Mouse (Mus musculus): ENCODE results near the gene Mark4. TPM values are rescaled to one million over a fixed set of nuclear protein-coding genes. Genes with fewer than 3 reads are reported as not detected.

The Mark4 gene
- polyA plus RNA-seq, 1 experiment from 2014 or later, result 7.6 TPM

- no peak for ATAC-seq (replicated peaks; ENCODE audit: insufficient number of reproducible peaks, insufficient read depth, low FRiP score, low read depth)
- no peak overlapping the region for H3K27ac ChIP-seq
- no peaks in the 10 kb centered on the region for H3K36me3 ChIP-seq
- no peak overlapping the region for H3K9ac ChIP-seq
- H3K4me3 ChIP-seq, result no peak overlapping the region
- H3K4me1 ChIP-seq (replicated peaks), result peaks cover 24% of the 10 kb centered on the region
- H3K27me3 ChIP-seq, result peaks cover 18% of the 10 kb centered on the region
- no peaks in the 10 kb centered on the region for H3K9me3 ChIP-seq (replicated peaks)
- 73% methylated on average over 25 of the region's 25 CpGs for WGBS
- H3K4me2 ChIP-seq, result no peak overlapping the region
Observed at GRCm38 (mm10) chr7:19494751-19495474, 36.3 kb upstream of the Mark4 start.

- no peaks in the 10 kb centered on the region for H3K9me3 ChIP-seq (replicated peaks)
- 0 out of 2 replicates have a peak overlapping the region, but pooled peaks have one; percentile 21 for H3K27ac ChIP-seq
- H3K4me2 ChIP-seq, result peak overlapping the region; percentile 72
- peaks cover 47% of the 10 kb centered on the region for H3K27me3 ChIP-seq
- H3K4me1 ChIP-seq (replicated peaks), result peaks cover 29% of the 10 kb centered on the region
- 3% methylated on average over 26 of the region's 26 CpGs for WGBS
- no peak for ATAC-seq (replicated peaks; ENCODE audit: insufficient number of reproducible peaks, insufficient read depth, low FRiP score, low read depth)
- H3K4me3 ChIP-seq, result peak overlapping the region; percentile 43
- peak overlapping the region; percentile 53 for H3K9ac ChIP-seq
- no peaks in the 10 kb centered on the region for H3K36me3 ChIP-seq
Observed at GRCm38 (mm10) chr7:19491731-19492130, 33.1 kb upstream of the Mark4 start.

DNA sequence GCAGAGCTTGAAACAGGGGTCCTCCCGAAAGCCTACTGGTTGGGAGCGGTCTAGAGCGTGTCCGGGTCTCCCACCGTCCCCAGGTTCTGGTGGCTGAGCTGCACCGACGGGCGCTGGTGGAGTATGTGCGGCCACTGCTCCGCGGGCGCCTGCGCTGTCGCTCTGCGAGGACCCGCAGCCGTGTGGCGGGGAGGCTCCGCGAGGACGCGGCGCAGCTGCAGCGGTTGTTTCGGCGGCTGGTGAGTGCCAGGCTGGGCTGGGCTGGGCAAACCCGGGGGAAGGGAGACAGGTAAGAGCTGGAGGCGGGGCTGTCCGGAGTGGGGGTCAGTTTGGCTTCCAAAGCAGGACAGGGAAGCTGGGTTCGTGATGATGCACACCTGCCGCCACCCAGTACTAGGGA lies 30.9 kb upstream of the Mark4 start:
- peak overlapping the region; percentile 36 for H3K4me2 ChIP-seq
- H3K27ac ChIP-seq, result no peak overlapping the region
- peaks cover 18% of the 10 kb centered on the region for H3K4me1 ChIP-seq (replicated peaks)
- H3K36me3 ChIP-seq, result no peaks in the 10 kb centered on the region
- H3K9ac ChIP-seq, result no peak overlapping the region
- H3K27me3 ChIP-seq, result peaks cover 50% of the 10 kb centered on the region
- WGBS, result 22% methylated on average over 31 of the region's 31 CpGs
- no peak; the same call in 1 of the 2 replicates for ATAC-seq (replicated peaks; ENCODE audit: insufficient number of reproducible peaks, insufficient read depth, low FRiP score, low read depth)
- peak overlapping the region; percentile 26 for H3K4me3 ChIP-seq
- H3K9me3 ChIP-seq (replicated peaks), result no peaks in the 10 kb centered on the region

DNA sequence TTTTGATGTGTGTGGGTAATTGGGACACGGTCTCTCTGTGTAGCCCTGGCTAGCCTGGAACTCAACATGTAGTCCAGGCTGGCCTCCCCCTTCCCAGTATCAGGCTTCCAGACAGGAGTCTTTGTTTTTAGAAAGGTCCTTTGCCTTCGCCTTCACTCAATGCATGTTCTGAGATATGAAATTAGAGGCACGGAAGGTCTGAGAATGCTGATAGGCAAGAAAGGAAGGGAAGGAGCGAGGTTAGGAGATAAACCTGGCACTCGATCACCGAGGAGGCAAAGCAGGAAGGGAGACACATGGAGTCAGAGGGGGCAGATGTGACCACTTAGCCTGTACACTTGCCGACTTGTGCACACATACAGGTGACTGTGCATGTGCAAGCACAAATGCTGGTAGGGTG lies 27.9 kb upstream of the Mark4 start:
- no peak for ATAC-seq (replicated peaks; ENCODE audit: insufficient number of reproducible peaks, insufficient read depth, low FRiP score, low read depth)
- peaks cover 47% of the 10 kb centered on the region for H3K27me3 ChIP-seq

DNA sequence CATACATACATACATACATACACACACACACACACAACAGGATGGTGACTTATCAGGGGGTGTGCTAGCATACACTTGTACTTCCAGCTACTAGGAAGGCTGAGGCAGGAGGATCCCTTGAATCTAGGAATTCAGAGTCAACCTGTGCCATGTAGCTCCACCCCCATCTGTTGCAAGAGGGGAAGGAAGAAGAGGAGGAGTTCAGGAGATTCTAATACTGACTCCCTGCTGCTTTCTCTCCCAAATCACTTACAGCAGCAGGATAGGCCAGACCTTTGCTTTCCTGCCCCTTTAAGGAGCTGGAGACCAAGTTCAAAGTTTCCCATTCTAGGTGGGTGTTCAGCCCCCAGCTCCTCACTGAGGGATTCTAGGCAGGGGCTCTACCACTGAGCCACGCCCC lies 26.9 kb upstream of the Mark4 start:
- peaks cover 42% of the 10 kb centered on the region for H3K27me3 ChIP-seq
- 92% methylated on average over 1 of the region's 1 CpGs for whole genome bisulfite sequencing
- peaks cover 5% of the 10 kb centered on the region for H3K4me1 ChIP-seq (replicated peaks)

More for the DNA sequence above, 27.9 kb upstream of the Mark4 start:
- Histone ChIP-seq H3K4me3 (no peak overlapping the region), H3K4me2 (no peak overlapping the region), H3K9ac (no peak overlapping the region), H3K4me1 (replicated peaks) (peaks cover 8% of the 10 kb centered on the region), H3K27ac (no peak overlapping the region), H3K9me3 (replicated peaks) (no peaks in the 10 kb centered on the region), H3K36me3 (no peaks in the 10 kb centered on the region)
- WGBS, result 69% methylated on average over 7 of the region's 7 CpGs

DNA sequence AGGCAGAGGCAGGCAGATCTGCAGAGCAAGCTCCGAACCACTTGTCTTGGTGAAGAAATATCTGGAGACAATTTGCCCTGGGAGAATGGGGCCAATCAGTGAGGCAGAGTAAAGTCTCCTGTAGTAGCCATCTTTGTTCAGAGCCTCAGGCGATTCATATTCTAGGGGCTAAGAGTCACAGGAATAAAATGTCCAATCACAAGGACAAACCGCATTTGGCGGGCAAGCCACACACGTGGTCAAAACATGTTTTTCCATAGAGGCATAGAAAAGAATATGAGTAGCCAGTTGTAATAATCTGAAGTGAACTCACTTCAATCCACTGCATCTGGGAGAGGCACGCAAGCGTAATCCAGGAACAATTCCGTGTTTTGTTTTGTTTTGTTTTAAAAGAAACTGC lies 24.7 kb upstream of the Mark4 start:
- no peaks in the 10 kb centered on the region for H3K9me3 ChIP-seq (replicated peaks)
- peaks cover 21% of the 10 kb centered on the region for H3K27me3 ChIP-seq
- no peaks in the 10 kb centered on the region for H3K36me3 ChIP-seq
- WGBS, result 84% methylated on average over 8 of the region's 8 CpGs
- H3K27ac ChIP-seq, result no peak overlapping the region
- no peak overlapping the region for H3K9ac ChIP-seq
- H3K4me2 ChIP-seq, result no peak overlapping the region
- H3K4me1 ChIP-seq (replicated peaks), result no peaks in the 10 kb centered on the region; the same call in 1 of the 2 replicates
- no peak overlapping the region for H3K4me3 ChIP-seq
- no peak for ATAC-seq (replicated peaks; ENCODE audit: insufficient number of reproducible peaks, insufficient read depth, low FRiP score, low read depth)

More for the DNA sequence above, 26.9 kb upstream of the Mark4 start:
- no peak overlapping the region for H3K4me2 ChIP-seq
- no peak overlapping the region for H3K9ac ChIP-seq
- no peak overlapping the region for H3K27ac ChIP-seq
- H3K4me3 ChIP-seq, result no peak overlapping the region
- no peak for ATAC-seq (replicated peaks; ENCODE audit: insufficient number of reproducible peaks, insufficient read depth, low FRiP score, low read depth)
- no peaks in the 10 kb centered on the region for H3K36me3 ChIP-seq
- H3K9me3 ChIP-seq (replicated peaks), result no peaks in the 10 kb centered on the region

- Histone ChIP-seq H3K27me3 (peaks cover 45% of the 10 kb centered on the region), H3K36me3 (no peaks in the 10 kb centered on the region), H3K4me2 (no peak overlapping the region), H3K9me3 (replicated peaks) (no peaks in the 10 kb centered on the region), H3K9ac (no peak overlapping the region), H3K27ac (no peak overlapping the region), H3K4me1 (replicated peaks) (peaks cover 18% of the 10 kb centered on the region), H3K4me3 (no peak overlapping the region)
- no peak for ATAC-seq (replicated peaks; ENCODE audit: insufficient number of reproducible peaks, insufficient read depth, low FRiP score, low read depth)
- 21% methylated on average over 14 of the region's 14 CpGs for WGBS
Observed at GRCm38 (mm10) chr7:19477624-19478384, 19.2 kb upstream of the Mark4 start.

- no peaks in the 10 kb centered on the region for H3K36me3 ChIP-seq
- no peaks in the 10 kb centered on the region for H3K9me3 ChIP-seq (replicated peaks)
- H3K9ac ChIP-seq, result no peak overlapping the region
- no peak for ATAC-seq (replicated peaks; ENCODE audit: insufficient number of reproducible peaks, insufficient read depth, low FRiP score, low read depth)
- WGBS, result 51% methylated on average over 2 of the region's 2 CpGs
- peaks cover 52% of the 10 kb centered on the region for H3K27me3 ChIP-seq
- H3K27ac ChIP-seq, result no peak overlapping the region
- H3K4me3 ChIP-seq, result no peak overlapping the region
- H3K4me1 ChIP-seq (replicated peaks), result peaks cover 20% of the 10 kb centered on the region
- H3K4me2 ChIP-seq, result no peak overlapping the region
Observed at GRCm38 (mm10) chr7:19477084-19477483, 18.5 kb upstream of the Mark4 start.

DNA sequence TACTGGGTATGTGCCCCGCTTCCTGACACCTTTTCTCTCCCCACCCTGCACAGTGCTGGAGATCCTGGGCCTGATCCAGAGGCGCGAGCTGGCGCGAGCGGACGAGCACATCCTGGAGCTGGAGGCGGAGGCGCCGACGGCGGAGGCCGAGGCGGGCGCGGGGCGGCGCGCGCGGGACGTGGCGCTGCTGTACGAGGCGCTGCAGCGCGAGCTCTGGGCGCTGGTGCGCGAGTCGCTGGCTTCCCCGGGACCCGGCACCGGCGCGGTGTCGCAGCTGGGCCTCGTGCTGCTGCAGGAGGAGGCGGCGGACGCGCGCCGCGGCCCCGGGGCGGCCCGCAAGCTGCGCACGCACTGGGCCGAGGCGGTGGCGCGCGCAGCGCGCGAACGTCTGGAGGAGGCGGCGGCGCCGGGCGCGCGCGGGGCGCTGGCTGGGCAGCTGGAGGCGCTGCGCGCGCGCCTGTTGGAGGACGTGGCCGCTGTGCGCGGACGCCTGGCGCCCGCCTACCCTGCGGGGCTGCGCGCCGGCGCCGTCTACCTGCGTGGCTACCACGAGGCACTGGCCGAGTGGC lies 15.3 kb upstream of the Mark4 start:
- peaks cover 76% of the 10 kb centered on the region for H3K27me3 ChIP-seq

DNA sequence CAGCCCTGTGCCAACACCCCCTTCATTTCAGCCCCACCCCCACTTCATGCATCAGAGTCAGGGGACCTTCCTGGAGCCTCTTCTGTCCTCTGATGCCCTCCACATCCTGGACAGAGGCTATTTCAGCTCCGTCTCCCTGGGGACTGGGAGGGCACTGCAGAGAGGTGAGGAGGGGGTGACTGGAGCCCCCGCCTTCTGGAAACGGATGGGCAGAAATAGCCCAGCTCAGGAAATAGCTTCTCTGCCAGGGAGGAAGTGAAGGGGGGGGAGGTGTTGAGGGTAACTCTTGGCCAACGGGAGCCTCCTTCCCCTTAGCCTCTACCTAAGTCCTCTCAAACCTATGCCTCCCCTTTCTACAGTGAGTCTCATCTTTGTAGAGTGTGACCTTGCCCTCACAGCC lies 13.8 kb upstream of the Mark4 start:
- H3K9ac ChIP-seq, result no peak overlapping the region
- no peak overlapping the region for H3K4me2 ChIP-seq
- no peak for ATAC-seq (replicated peaks; ENCODE audit: insufficient number of reproducible peaks, insufficient read depth, low FRiP score, low read depth)
- peaks cover 71% of the 10 kb centered on the region for H3K27me3 ChIP-seq
- 14% methylated on average over 4 of the region's 4 CpGs for WGBS
- H3K36me3 ChIP-seq, result no peaks in the 10 kb centered on the region
- no peak overlapping the region for H3K4me3 ChIP-seq
- H3K4me1 ChIP-seq (replicated peaks), result peaks cover 18% of the 10 kb centered on the region
- no peaks in the 10 kb centered on the region for H3K9me3 ChIP-seq (replicated peaks)
- no peak overlapping the region for H3K27ac ChIP-seq

More for the DNA sequence above, 15.3 kb upstream of the Mark4 start:
- Histone ChIP-seq H3K4me1 (replicated peaks) (peaks cover 24% of the 10 kb centered on the region), H3K4me3 (peak overlapping the region; percentile 64), H3K27ac (peak overlapping the region; percentile 66), H3K9me3 (replicated peaks) (no peaks in the 10 kb centered on the region), H3K9ac (peak overlapping the region; percentile 68), H3K4me2 (peak overlapping the region; percentile 97), H3K36me3 (no peaks in the 10 kb centered on the region)
- peak; percentile 80 for ATAC-seq (replicated peaks; ENCODE audit: insufficient number of reproducible peaks, insufficient read depth, low FRiP score, low read depth)
- WGBS, result under 1% methylated on average over 84 of the region's 89 CpGs

DNA sequence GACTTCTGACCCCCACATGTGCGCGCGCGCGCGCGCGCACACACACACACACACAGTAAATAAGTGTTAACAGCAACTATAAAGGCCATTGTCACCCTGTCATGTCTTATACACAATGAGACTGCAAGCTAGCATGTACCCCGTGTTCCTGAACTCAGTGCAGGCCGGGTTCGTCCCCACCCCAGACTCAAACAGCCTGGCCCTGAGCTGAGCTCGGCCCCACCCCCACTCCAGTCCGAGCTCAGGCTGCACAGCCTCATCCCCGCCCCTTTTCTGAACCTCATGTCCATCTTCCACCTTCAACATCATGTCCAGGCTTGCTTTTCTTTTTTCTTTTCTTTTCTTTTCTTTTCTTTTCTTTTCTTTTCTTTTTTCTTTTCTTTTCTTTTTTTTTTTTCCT lies 11.7 kb upstream of the Mark4 start:
- H3K27me3 ChIP-seq, result peaks cover 73% of the 10 kb centered on the region
- no peaks in the 10 kb centered on the region for H3K9me3 ChIP-seq (replicated peaks)
- H3K4me3 ChIP-seq, result no peak overlapping the region
- ATAC-seq (replicated peaks; ENCODE audit: insufficient number of reproducible peaks, insufficient read depth, low FRiP score, low read depth), result no peak
- H3K4me1 ChIP-seq (replicated peaks), result peaks cover 20% of the 10 kb centered on the region
- 17% methylated on average over 14 of the region's 14 CpGs for WGBS
- H3K27ac ChIP-seq, result no peak overlapping the region
- no peaks in the 10 kb centered on the region for H3K36me3 ChIP-seq
- no peak overlapping the region for H3K9ac ChIP-seq
- H3K4me2 ChIP-seq, result no peak overlapping the region

All from heart, embryonic 15.5 days (tissue).